Comparison of ENCODE assay signal across 16 mouse cellular contexts in the genomic region with DNA sequence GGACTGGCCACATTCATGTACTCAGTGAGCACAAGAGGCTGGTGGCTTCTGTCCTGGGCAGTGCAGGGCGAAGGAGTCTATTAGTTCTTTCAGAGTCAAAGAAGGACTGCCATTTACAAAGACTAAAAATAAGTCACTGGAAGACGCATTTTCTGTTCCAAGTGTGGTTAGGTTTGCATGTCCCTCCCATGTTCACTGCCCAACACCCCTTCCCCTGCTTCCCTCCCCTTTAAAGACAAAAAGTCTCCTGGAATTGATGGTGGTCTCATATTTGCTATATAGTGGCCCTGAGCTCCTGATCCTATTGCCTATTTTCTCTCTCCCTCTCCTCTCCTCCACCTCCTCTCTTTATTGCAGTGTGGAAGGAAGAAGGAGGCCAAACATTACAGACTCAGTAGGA.
"Had no signal": no experiment of that assay in that cellular context is flagged by ENCODE, and none has a peak within 500 bp of the region (broad histone marks: within the 10 kb centered on the region; RNA-seq: fewer than 3 reads in every experiment).

No protein-coding gene starts in this region.

- DNase-seq: lung, adult 2 months; lung, postnatal 14 days; lung, postnatal 36 days; right cerebral cortex, postnatal 14 days; thymus, adult 2 months; thymus, postnatal 25 days; thymus, postnatal 4 days had no signal

- H3K27ac ChIP-seq: lung, embryonic 15.5 days; macrophage; midbrain, embryonic 13.5 days; midbrain, embryonic 15.5 days; neural tube, embryonic 12.5 days; stomach, embryonic 15.5 days; stomach, postnatal 0 days had no signal

- H3K9ac ChIP-seq: lung, embryonic 15.5 days; midbrain, embryonic 13.5 days; midbrain, embryonic 15.5 days; neural tube, embryonic 12.5 days; stomach, embryonic 15.5 days had no signal

- H3K4me2 ChIP-seq: lung, embryonic 15.5 days; midbrain, embryonic 11.5 days; midbrain, embryonic 13.5 days; midbrain, embryonic 15.5 days; neural tube, embryonic 12.5 days; stomach, embryonic 15.5 days had no signal

- ATAC-seq: midbrain, embryonic 13.5 days; midbrain, embryonic 15.5 days had no signal

- H3K4me3 ChIP-seq: lung, embryonic 15.5 days; megakaryocyte, embryonic 14.5 days; midbrain, embryonic 13.5 days; midbrain, embryonic 15.5 days; neural tube, embryonic 12.5 days; stomach, embryonic 15.5 days had no signal

- H3K9me3 ChIP-seq: lung, embryonic 15.5 days; megakaryocyte, embryonic 14.5 days; midbrain, embryonic 13.5 days; midbrain, embryonic 15.5 days; neural tube, embryonic 12.5 days; stomach, embryonic 15.5 days had no signal

- H3K4me1 ChIP-seq: lung, embryonic 15.5 days; neural tube, embryonic 12.5 days; stomach, embryonic 15.5 days had no signal

- H3K27me3 ChIP-seq: lung, embryonic 15.5 days; megakaryocyte, embryonic 14.5 days; midbrain, embryonic 13.5 days; midbrain, embryonic 15.5 days; neural tube, embryonic 12.5 days; stomach, embryonic 15.5 days had no signal
